Mouse (Mus musculus): ENCODE data around the gene Zfp423. TPM values are rescaled to one million over a fixed set of nuclear protein-coding genes. Genes with fewer than 3 reads are reported as not detected.

Zfp423 gene
- polyA plus RNA-seq, 1 experiment from 2014 or later = 39.2 TPM

DNA sequence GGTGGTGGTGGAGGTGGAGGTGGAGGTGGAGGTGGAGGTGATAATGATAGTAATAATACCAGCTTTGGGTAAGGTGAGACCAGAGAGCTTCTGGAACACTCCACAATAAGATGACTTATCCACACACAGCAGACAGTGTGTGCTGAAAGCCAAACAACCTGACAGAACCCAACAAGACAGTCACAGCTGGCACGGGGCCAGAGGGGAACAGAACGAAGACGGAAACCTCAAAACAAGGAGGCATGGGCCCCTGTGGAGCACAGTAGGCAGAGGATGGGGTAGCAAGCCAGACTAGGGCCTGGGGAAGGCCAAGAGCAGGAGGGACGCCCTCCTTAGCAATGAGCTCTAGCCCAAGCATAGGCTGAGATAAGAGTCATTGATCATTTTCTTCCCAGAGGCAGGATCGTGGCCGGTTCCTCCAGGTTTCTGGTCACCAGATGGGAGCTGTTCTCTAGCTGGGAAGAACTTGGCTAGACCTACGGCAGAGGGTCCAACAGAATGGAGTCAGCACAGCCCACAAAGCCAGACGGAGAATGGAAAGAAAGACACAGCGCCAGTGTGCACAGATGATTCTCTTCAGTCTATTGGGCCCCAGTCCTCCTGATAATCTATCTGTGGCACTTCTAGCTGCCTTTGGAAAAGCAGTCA lies 133.3 kb downstream of the Zfp423 start:
- ATAC-seq (ENCODE audit: insufficient number of reproducible peaks, low FRiP score, low TSS enrichment, low read depth) (no peak), DNase-seq (ENCODE audit: low spot score) (no peak)
- 91% methylated on average over 9 of the region's 9 CpGs for WGBS
- H3K36me3 ChIP-seq (ENCODE audit: control insufficient read depth, insufficient read depth, low read length) = no peaks in the 10 kb centered on the region
- H3K4me1 ChIP-seq (ENCODE audit: control insufficient read depth, insufficient read depth, low read length) = peaks cover 42% of the 10 kb centered on the region
- no peak overlapping the region for H3K9ac ChIP-seq (ENCODE audit: low read length)
- no peak overlapping the region for H3K4me2 ChIP-seq (ENCODE audit: low read depth, severe bottlenecking)
- no peaks in the 10 kb centered on the region; the same call in 1 of the 2 replicates for H3K9me3 ChIP-seq (ENCODE audit: control insufficient read depth, low read length)
- 0 out of 2 replicates have a peak overlapping the region, but pooled peaks have one; percentile 36 for H3K27ac ChIP-seq (replicated peaks; ENCODE audit: low read depth, low read length)
- no peaks in the 10 kb centered on the region for H3K27me3 ChIP-seq (ENCODE audit: control insufficient read depth, insufficient read depth, low read length)
- no peak overlapping the region for H3K4me3 ChIP-seq (ENCODE audit: low read depth, low read length)

DNA sequence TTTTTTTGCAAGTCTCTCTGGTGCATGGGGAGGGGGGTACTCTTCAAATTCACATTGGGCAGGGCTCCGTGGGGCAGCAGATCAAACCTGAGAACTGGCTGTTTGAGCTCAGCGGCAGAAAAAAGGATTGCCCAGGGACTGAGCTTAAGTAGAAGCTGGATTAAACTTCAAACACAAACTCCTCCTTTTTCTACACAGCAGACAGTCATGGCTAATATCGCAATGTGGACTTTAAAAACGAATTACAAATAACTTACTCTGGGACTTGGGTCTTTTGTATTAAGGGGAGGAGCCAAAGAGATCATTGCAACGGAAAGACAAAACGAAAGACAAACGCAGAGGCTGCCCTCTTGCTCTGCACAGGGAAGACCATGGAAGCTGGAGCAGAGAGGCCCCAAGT lies 136.2 kb downstream of the Zfp423 start:
- Histone ChIP-seq H3K9ac (ENCODE audit: low read length) (peak overlapping the region; percentile 45; the same call in 1 of the 2 replicates), H3K27me3 (ENCODE audit: control insufficient read depth, insufficient read depth, low read length) (no peaks in the 10 kb centered on the region), H3K4me3 (ENCODE audit: low read depth, low read length) (no peak overlapping the region), H3K9me3 (ENCODE audit: control insufficient read depth, low read length) (no peaks in the 10 kb centered on the region; the same call in 1 of the 2 replicates), H3K27ac (replicated peaks; ENCODE audit: low read depth, low read length) (peak overlapping the region; percentile 83), H3K4me2 (ENCODE audit: low read depth, severe bottlenecking) (peak overlapping the region; percentile 30; the same call in 1 of the 2 replicates), H3K4me1 (ENCODE audit: control insufficient read depth, insufficient read depth, low read length) (peaks cover 28% of the 10 kb centered on the region), H3K36me3 (ENCODE audit: control insufficient read depth, insufficient read depth, low read length) (no peaks in the 10 kb centered on the region)
- no peak for DNase-seq (ENCODE audit: low spot score)
- ATAC-seq (ENCODE audit: insufficient number of reproducible peaks, low FRiP score, low TSS enrichment, low read depth) = 0 out of 2 replicates have a peak, but pooled peaks have one; percentile 40
- WGBS = 16% methylated on average over 7 of the region's 7 CpGs

- peak overlapping the region; percentile 83 for H3K27ac ChIP-seq (replicated peaks; ENCODE audit: low read depth, low read length)
- H3K4me3 ChIP-seq (ENCODE audit: low read depth, low read length) = no peak overlapping the region
- peak; percentile 55 for DNase-seq (ENCODE audit: low spot score)
- no peaks in the 10 kb centered on the region for H3K36me3 ChIP-seq (ENCODE audit: control insufficient read depth, insufficient read depth, low read length)
- H3K4me1 ChIP-seq (ENCODE audit: control insufficient read depth, insufficient read depth, low read length) = peaks cover 28% of the 10 kb centered on the region
- no peaks in the 10 kb centered on the region for H3K27me3 ChIP-seq (ENCODE audit: control insufficient read depth, insufficient read depth, low read length)
- H3K9me3 ChIP-seq (ENCODE audit: control insufficient read depth, low read length) = no peaks in the 10 kb centered on the region; the same call in 1 of the 2 replicates
- peak overlapping the region; percentile 45; the same call in 1 of the 2 replicates for H3K9ac ChIP-seq (ENCODE audit: low read length)
- 0 out of 2 replicates have a peak, but pooled peaks have one; percentile 45 for ATAC-seq (ENCODE audit: insufficient number of reproducible peaks, low FRiP score, low TSS enrichment, low read depth)
- H3K4me2 ChIP-seq (ENCODE audit: low read depth, severe bottlenecking) = peak overlapping the region; percentile 30
- WGBS = 2% methylated on average over 12 of the region's 12 CpGs
Observed at GRCm38 (mm10) chr8:87822690-87823089, 136.7 kb downstream of the Zfp423 start.

DNA sequence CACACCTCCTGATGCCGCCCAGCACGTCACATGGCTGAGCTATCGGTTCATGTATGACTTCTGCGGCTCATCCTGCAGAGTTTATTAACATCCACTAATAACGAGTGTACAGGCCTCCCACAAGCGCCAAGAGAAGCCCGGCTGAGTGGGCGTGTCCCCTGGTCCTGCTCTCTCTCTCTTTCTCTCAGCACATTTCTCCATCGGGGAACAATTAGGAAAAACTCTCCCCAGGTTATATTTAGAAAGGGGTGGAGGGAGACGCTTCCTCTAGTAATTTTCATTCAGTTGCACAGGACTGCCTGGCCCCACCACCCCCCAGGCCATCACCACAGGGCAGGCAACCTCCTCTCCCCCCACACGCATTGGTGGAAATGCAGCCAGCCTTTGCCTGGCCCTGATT lies 137.2 kb downstream of the Zfp423 start:
- Histone ChIP-seq H3K27me3 (ENCODE audit: control insufficient read depth, insufficient read depth, low read length) (no peaks in the 10 kb centered on the region), H3K36me3 (ENCODE audit: control insufficient read depth, insufficient read depth, low read length) (no peaks in the 10 kb centered on the region), H3K9me3 (ENCODE audit: control insufficient read depth, low read length) (no peaks in the 10 kb centered on the region; the same call in 1 of the 2 replicates), H3K9ac (ENCODE audit: low read length) (0 out of 2 replicates have a peak overlapping the region, but pooled peaks have one; percentile 13), H3K4me2 (ENCODE audit: low read depth, severe bottlenecking) (peak overlapping the region; percentile 30; the same call in 1 of the 2 replicates), H3K4me1 (ENCODE audit: control insufficient read depth, insufficient read depth, low read length) (peaks cover 28% of the 10 kb centered on the region), H3K4me3 (ENCODE audit: low read depth, low read length) (no peak overlapping the region), H3K27ac (replicated peaks; ENCODE audit: low read depth, low read length) (peak overlapping the region; percentile 83)
- 0 out of 2 replicates have a peak, but pooled peaks have one; percentile 15 for ATAC-seq (ENCODE audit: insufficient number of reproducible peaks, low FRiP score, low TSS enrichment, low read depth)
- peak; percentile 55 for DNase-seq (ENCODE audit: low spot score)
- WGBS = 21% methylated on average over 11 of the region's 11 CpGs

- Histone ChIP-seq H3K36me3 (ENCODE audit: control insufficient read depth, insufficient read depth, low read length) (no peaks in the 10 kb centered on the region), H3K9me3 (ENCODE audit: control insufficient read depth, low read length) (no peaks in the 10 kb centered on the region; the same call in 1 of the 2 replicates), H3K4me2 (ENCODE audit: low read depth, severe bottlenecking) (no peak overlapping the region), H3K9ac (ENCODE audit: low read length) (no peak overlapping the region), H3K4me3 (ENCODE audit: low read depth, low read length) (no peak overlapping the region), H3K27ac (replicated peaks; ENCODE audit: low read depth, low read length) (peak overlapping the region; percentile 83), H3K27me3 (ENCODE audit: control insufficient read depth, insufficient read depth, low read length) (no peaks in the 10 kb centered on the region), H3K4me1 (ENCODE audit: control insufficient read depth, insufficient read depth, low read length) (peaks cover 28% of the 10 kb centered on the region)
- DNase-seq (ENCODE audit: low spot score) (no peak), ATAC-seq (ENCODE audit: insufficient number of reproducible peaks, low FRiP score, low TSS enrichment, low read depth) (0 out of 2 replicates have a peak, but pooled peaks have one; percentile 22)
- 81% methylated on average over 2 of the region's 2 CpGs for WGBS
Observed at GRCm38 (mm10) chr8:87821655-87822054, 137.7 kb downstream of the Zfp423 start.

DNA sequence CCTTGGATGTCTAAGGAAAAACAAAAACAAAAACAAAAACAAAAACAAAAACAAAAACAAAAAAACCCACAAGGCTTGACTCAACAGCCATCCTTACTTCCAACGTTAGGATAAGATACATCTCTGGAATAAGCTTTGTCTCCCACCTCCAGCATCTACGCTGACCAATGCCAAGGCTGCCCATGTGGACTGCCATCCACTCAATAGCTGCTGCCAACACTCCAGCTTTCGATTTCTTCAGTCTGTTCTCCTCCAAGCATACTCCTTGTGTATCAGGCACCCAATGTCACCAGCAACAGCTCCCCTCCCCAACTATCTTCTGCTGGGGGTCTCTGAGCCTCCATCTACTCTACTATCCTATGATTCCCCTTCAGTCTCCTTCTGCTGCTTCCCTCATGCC lies 140.1 kb downstream of the Zfp423 start:
- no peak overlapping the region for H3K9ac ChIP-seq (ENCODE audit: low read length)
- no peak overlapping the region for H3K27ac ChIP-seq (replicated peaks; ENCODE audit: low read depth, low read length)
- 92% methylated on average over 3 of the region's 3 CpGs for WGBS
- no peaks in the 10 kb centered on the region; the same call in 1 of the 2 replicates for H3K9me3 ChIP-seq (ENCODE audit: control insufficient read depth, low read length)
- no peaks in the 10 kb centered on the region for H3K36me3 ChIP-seq (ENCODE audit: control insufficient read depth, insufficient read depth, low read length)
- H3K4me3 ChIP-seq (ENCODE audit: low read depth, low read length) = no peak overlapping the region
- H3K27me3 ChIP-seq (ENCODE audit: control insufficient read depth, insufficient read depth, low read length) = no peaks in the 10 kb centered on the region
- H3K4me1 ChIP-seq (ENCODE audit: control insufficient read depth, insufficient read depth, low read length) = peaks cover 26% of the 10 kb centered on the region
- ATAC-seq (ENCODE audit: insufficient number of reproducible peaks, low FRiP score, low TSS enrichment, low read depth) (no peak), DNase-seq (ENCODE audit: low spot score) (no peak)
- H3K4me2 ChIP-seq (ENCODE audit: low read depth, severe bottlenecking) = no peak overlapping the region

- Histone ChIP-seq H3K9me3 (ENCODE audit: control insufficient read depth, low read length) (no peaks in the 10 kb centered on the region; the same call in 1 of the 2 replicates), H3K36me3 (ENCODE audit: control insufficient read depth, insufficient read depth, low read length) (no peaks in the 10 kb centered on the region), H3K27me3 (ENCODE audit: control insufficient read depth, insufficient read depth, low read length) (no peaks in the 10 kb centered on the region), H3K4me2 (ENCODE audit: low read depth, severe bottlenecking) (no peak overlapping the region), H3K9ac (ENCODE audit: low read length) (no peak overlapping the region), H3K27ac (replicated peaks; ENCODE audit: low read depth, low read length) (no peak overlapping the region), H3K4me3 (ENCODE audit: low read depth, low read length) (no peak overlapping the region), H3K4me1 (ENCODE audit: control insufficient read depth, insufficient read depth, low read length) (peaks cover 21% of the 10 kb centered on the region)
- DNase-seq (ENCODE audit: low spot score) = no peak
- 90% methylated on average over 7 of the region's 7 CpGs for WGBS
- no peak for ATAC-seq (ENCODE audit: insufficient number of reproducible peaks, low FRiP score, low TSS enrichment, low read depth)
Observed at GRCm38 (mm10) chr8:87818506-87818905, 140.9 kb downstream of the Zfp423 start.

DNA sequence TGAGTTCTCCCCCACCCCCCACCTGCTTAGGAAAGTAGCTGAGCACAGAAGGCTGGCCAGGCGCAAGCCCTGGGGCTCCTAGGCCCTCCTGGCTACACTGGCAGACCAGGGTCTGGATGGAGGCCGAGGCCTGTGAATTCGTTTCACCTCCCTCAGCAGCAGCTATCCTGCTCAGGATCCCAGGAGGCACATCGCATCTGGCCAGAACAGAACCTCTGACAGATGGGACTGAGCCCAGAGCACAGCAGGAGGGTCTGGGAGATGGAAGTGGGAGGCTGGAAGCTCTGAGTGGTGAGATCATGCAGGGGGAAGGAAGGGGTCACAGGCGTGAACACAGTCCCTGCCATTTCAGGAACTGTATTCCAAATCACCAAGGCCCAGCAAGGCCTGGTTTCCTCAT lies 143.3 kb downstream of the Zfp423 start:
- WGBS = 67% methylated on average over 5 of the region's 5 CpGs
- no peaks in the 10 kb centered on the region for H3K36me3 ChIP-seq (ENCODE audit: control insufficient read depth, insufficient read depth, low read length)
- H3K9me3 ChIP-seq (ENCODE audit: control insufficient read depth, low read length) = no peaks in the 10 kb centered on the region
- no peak overlapping the region for H3K4me3 ChIP-seq (ENCODE audit: low read depth, low read length)
- ATAC-seq (ENCODE audit: insufficient number of reproducible peaks, low FRiP score, low TSS enrichment, low read depth) (no peak), DNase-seq (ENCODE audit: low spot score) (no peak)
- H3K27me3 ChIP-seq (ENCODE audit: control insufficient read depth, insufficient read depth, low read length) = no peaks in the 10 kb centered on the region
- no peak overlapping the region for H3K27ac ChIP-seq (replicated peaks; ENCODE audit: low read depth, low read length)
- no peak overlapping the region for H3K9ac ChIP-seq (ENCODE audit: low read length)
- H3K4me2 ChIP-seq (ENCODE audit: low read depth, severe bottlenecking) = no peak overlapping the region
- H3K4me1 ChIP-seq (ENCODE audit: control insufficient read depth, insufficient read depth, low read length) = peaks cover 4% of the 10 kb centered on the region; the same call in 1 of the 2 replicates
